Mouse (Mus musculus) forebrain, postnatal 0 days (tissue): ENCODE measurements around the gene Gm14147. TPM values are rescaled to one million over a fixed set of nuclear protein-coding genes. Genes with fewer than 3 reads are reported as not detected.
"Not testable (repeated sequence)": the region's sequence is repeated elsewhere in the genome, so short reads cannot be mapped to it uniquely, and the experiment has no call there.

Experiments used
- ATAC-seq: fragments of 200-750 bp; cut with Nextera tagmentation; 2 replicates; pipeline ENCODE4 v1.8.0; 2017; ENCODE audit warnings: mild to moderate bottlenecking, moderate library complexity
- DNase-seq: peaks from one replicate; pipeline ENCODE4 v3.0.0-alpha.2; 2015
- H3K27ac ChIP-seq: fragments of 300-500 bp; sonication (generic); 2 replicates; pipeline ENCODE4 v1.5.1; 2014; ENCODE audit warnings: low read depth, mild to moderate bottlenecking, antibody characterized with exemption, low read length, moderate library complexity, mixed read lengths
- H3K27me3 ChIP-seq: fragments of 300-500 bp; sonication (generic); 2 replicates; pipeline ENCODE4 v1.6.1; 2014; ENCODE audit warnings: mild to moderate bottlenecking, low read length, mixed read lengths; ENCODE audit not compliant: insufficient read depth
- H3K36me3 ChIP-seq: fragments of 300-500 bp; sonication (generic); 2 replicates; pipeline ENCODE4 v1.6.1; 2014; ENCODE audit warnings: mild to moderate bottlenecking, moderate library complexity; ENCODE audit not compliant: insufficient read depth
- H3K4me1 ChIP-seq: fragments of 300-500 bp; sonication (generic); 2 replicates; pipeline ENCODE4 v1.6.1; 2014; ENCODE audit warnings: antibody characterized with exemption; ENCODE audit not compliant: insufficient read depth
- H3K4me2 ChIP-seq: fragments of 300-500 bp; sonication (generic); 2 replicates; pipeline ENCODE4 v1.6.1; 2014; ENCODE audit warnings: low read depth, mild to moderate bottlenecking, moderate library complexity
- H3K4me3 ChIP-seq: fragments of 300-500 bp; sonication (generic); 2 replicates; pipeline ENCODE4 v1.5.1; 2014; ENCODE audit warnings: low read depth, low read length, mixed read lengths
- H3K9ac ChIP-seq: fragments of 300-500 bp; sonication (generic); 2 replicates; pipeline ENCODE4 v1.6.1; 2014; ENCODE audit warnings: mild to moderate bottlenecking
- H3K9me3 ChIP-seq: fragments of 300-500 bp; sonication (generic); 2 replicates; pipeline ENCODE4 v1.6.1; 2016; ENCODE audit warnings: low read length
- CTCF ChIP-seq: sonication (generic); IDR thresholded peaks from 2 replicates; pipeline ENCODE4 v1.5.1; 2016; ENCODE audit warnings: antibody characterized with exemption, control low read depth, low read depth
- WGBS: fragments of 180-500 bp; shearing (Covaris S2); extraction: QIAGEN DNeasy Blood & Tissue Kit; methylation state at CpG from one replicate; pipeline ENCODE4 v1.1.7; 2014; 5-methylcytosine and 5-hydroxymethylcytosine counted together
- polyA plus RNA-seq: library from polyadenylated mRNA; unstranded; fragments of >200 nt; fragmentation: Nextera tagmentation; extraction: Ambion mirVana; gene quantifications from 2 replicates; pipeline ENCODE4 v1.2.1, GENCODE M21; 2015
- total RNA-seq: library from RNA; depleted of rRNA; stranded (reverse); fragments of >200 nt; gene quantifications from 2 replicates; pipeline ENCODE4 v1.2.3, GENCODE M21; 2014; rRNA removed

Gm14147 gene
- total RNA-seq: not detected in 2 replicates
- polyA plus RNA-seq: not detected in 2 replicates

DNA sequence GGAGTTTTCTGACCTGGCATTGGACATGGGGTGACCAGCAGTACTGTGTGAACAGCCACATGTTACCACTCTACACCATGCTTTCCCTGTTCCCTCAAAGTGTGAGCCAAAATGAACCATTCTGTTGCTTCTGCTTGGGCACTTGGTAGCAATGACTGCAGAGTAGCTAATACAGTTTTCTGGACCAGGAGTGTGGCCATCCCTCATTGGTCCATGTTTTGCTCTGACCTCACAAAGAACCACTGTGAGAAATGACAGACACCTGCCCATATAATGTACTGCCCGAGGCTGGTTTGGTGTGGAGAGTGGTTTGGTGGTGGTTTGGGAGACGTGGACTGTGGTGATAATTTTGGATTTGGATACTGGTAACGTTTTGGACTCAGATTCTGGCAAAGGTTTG, at the start of gene Gm14147:
Gm14147 (plus strand) TSS at position 301 of the 400 bp plus-strand sequence.
- not testable (repeated sequence) for H3K4me3 ChIP-seq, H3K9me3 ChIP-seq, H3K4me1 ChIP-seq, H3K36me3 ChIP-seq, ATAC-seq, H3K9ac ChIP-seq, H3K27ac ChIP-seq, DNase-seq, H3K4me2 ChIP-seq, H3K27me3 ChIP-seq
- no CpG with 5 or more reads among the region's 3 CpGs for WGBS

DNA sequence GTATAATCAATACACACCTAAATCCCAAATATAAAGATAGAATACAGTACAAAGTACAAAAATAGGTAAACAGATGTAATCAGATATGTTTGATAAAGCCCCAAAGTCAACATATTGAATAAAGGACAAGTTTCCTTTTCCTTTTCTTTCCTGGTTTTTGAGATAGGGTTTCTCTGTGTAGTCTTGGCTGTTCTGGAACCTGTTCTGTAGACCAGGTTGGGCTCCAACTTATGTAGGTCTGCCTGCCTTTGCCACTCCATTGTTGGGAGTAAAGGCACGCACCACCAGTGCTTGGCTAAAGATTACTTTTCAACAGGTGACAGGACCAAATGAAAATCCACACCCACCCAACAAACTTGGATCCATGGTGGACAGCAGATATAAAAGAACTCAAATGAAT, 41.4 kb upstream of the Gm14147 start:
- Histone ChIP-seq H3K4me1 (no peaks in the 10 kb centered on the region), H3K4me2 (no peak overlapping the region), H3K9ac (no peak overlapping the region), H3K27me3 (no peaks in the 10 kb centered on the region), H3K36me3 (no peaks in the 10 kb centered on the region), H3K9me3 (no peaks in the 10 kb centered on the region), H3K4me3 (no peak overlapping the region), H3K27ac (no peak overlapping the region)
- ATAC-seq (no peak), DNase-seq (no peak)
- no peak for TF ChIP-seq CTCF
- WGBS: 91% methylated on average over 1 of the region's 1 CpGs

DNA sequence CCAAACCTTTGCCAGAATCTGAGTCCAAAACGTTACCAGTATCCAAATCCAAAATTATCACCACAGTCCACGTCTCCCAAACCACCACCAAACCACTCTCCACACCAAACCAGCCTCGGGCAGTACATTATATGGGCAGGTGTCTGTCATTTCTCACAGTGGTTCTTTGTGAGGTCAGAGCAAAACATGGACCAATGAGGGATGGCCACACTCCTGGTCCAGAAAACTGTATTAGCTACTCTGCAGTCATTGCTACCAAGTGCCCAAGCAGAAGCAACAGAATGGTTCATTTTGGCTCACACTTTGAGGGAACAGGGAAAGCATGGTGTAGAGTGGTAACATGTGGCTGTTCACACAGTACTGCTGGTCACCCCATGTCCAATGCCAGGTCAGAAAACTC, 5.8 kb upstream of the Gm14147 start, which contains the start of gene Gm14151:
Gm14151 (minus strand) TSS at position 101 of the 400 bp plus-strand sequence.
- DNase-seq, H3K4me1 ChIP-seq, H3K9ac ChIP-seq, H3K27me3 ChIP-seq, H3K4me2 ChIP-seq, H3K4me3 ChIP-seq, H3K36me3 ChIP-seq, ATAC-seq, H3K27ac ChIP-seq, H3K9me3 ChIP-seq: not testable (repeated sequence)
- WGBS: no CpG with 5 or more reads among the region's 3 CpGs

Other genes starting within 250 kb of the Gm14147 start
- gene Abhd12, start 193.5 kb upstream of the Gm14147 start, total RNA-seq: 146 and 152 TPM in 2 replicates
- 149 and 150 TPM in 2 replicates for gene Abhd12, start 193.5 kb upstream of the Gm14147 start, polyA plus RNA-seq
- 11.2 and 12.8 TPM in 2 replicates for gene Gins1, start 192.8 kb upstream of the Gm14147 start, total RNA-seq
- gene Gins1, start 192.8 kb upstream of the Gm14147 start, polyA plus RNA-seq: 15.5 and 17.5 TPM in 2 replicates
- gene Ninl, start 58.9 kb upstream of the Gm14147 start, total RNA-seq: 7.4 and 14.9 TPM in 2 replicates
- gene Ninl, start 58.9 kb upstream of the Gm14147 start, polyA plus RNA-seq: 2.6 and 4.7 TPM in 2 replicates
- gene Nanp, start 58.8 kb upstream of the Gm14147 start, total RNA-seq: 13.1 and 14.0 TPM in 2 replicates
- gene Nanp, start 58.8 kb upstream of the Gm14147 start, polyA plus RNA-seq: 29.1 and 31.4 TPM in 2 replicates
- gene Gm14151, start 5.9 kb upstream of the Gm14147 start, total RNA-seq: not detected in 2 replicates
- gene Gm14151, start 5.9 kb upstream of the Gm14147 start, polyA plus RNA-seq: not detected in 2 replicates